Mouse (Mus musculus) intestine, postnatal 0 days (tissue): Measurements from ENCODE around the gene D930007J09Rik. TPM values are rescaled to one million over a fixed set of nuclear protein-coding genes. Genes with fewer than 3 reads are reported as not detected.
A peak's percentile ranks its signal among the peaks of the same experiment; 100 is the strongest.

Experiments used
- ATAC-seq: fragments of 200-750 bp; cut with Nextera tagmentation; 2 replicates; pipeline ENCODE4 v1.8.0; 2017; ENCODE audit warnings: mild to moderate bottlenecking, moderate TSS enrichment, moderate library complexity
- H3K27ac ChIP-seq: fragments of 300-500 bp; sonication (generic); 2 replicates; pipeline ENCODE4 v1.5.1; 2014; ENCODE audit warnings: mild to moderate bottlenecking, low read depth, low read length, moderate library complexity
- H3K27me3 ChIP-seq: fragments of 300-500 bp; sonication (generic); replicated peaks from 2 replicates; pipeline ENCODE4 v1.6.1; 2014; ENCODE audit warnings: low read length, mixed read lengths; ENCODE audit not compliant: control insufficient read depth, insufficient read depth
- H3K36me3 ChIP-seq: fragments of 300-500 bp; sonication (generic); 2 replicates; pipeline ENCODE4 v1.6.1; 2014; ENCODE audit warnings: mild to moderate bottlenecking, moderate library complexity; ENCODE audit not compliant: control insufficient read depth, insufficient read depth
- H3K4me1 ChIP-seq: fragments of 300-500 bp; sonication (generic); replicated peaks from 2 replicates; pipeline ENCODE4 v1.6.1; 2014; ENCODE audit warnings: antibody characterized with exemption, low read length, mixed read lengths; ENCODE audit not compliant: control insufficient read depth, insufficient read depth
- H3K4me2 ChIP-seq: fragments of 300-500 bp; sonication (generic); replicated peaks from 2 replicates; pipeline ENCODE4 v1.6.1; 2014; ENCODE audit warnings: low read depth, mild to moderate bottlenecking, moderate library complexity
- H3K4me3 ChIP-seq: fragments of 300-500 bp; sonication (generic); 2 replicates; pipeline ENCODE4 v1.5.1; 2014; ENCODE audit warnings: low read depth, low read length
- H3K9ac ChIP-seq: fragments of 300-500 bp; sonication (generic); 2 replicates; pipeline ENCODE4 v1.6.1; 2014; ENCODE audit warnings: mild to moderate bottlenecking, low read depth, low read length
- H3K9me3 ChIP-seq: fragments of 300-500 bp; sonication (generic); 2 replicates; pipeline ENCODE4 v1.6.1; 2016; ENCODE audit warnings: mixed run types; ENCODE audit not compliant: control insufficient read depth
- CTCF ChIP-seq: sonication (generic); IDR thresholded peaks from 2 replicates; pipeline ENCODE4 v1.5.1; 2016; ENCODE audit warnings: low read depth, mild to moderate bottlenecking, control low read depth, antibody characterized with exemption, moderate library complexity
- WGBS: fragments of 180-500 bp; shearing (Covaris S2); extraction: QIAGEN DNeasy Blood & Tissue Kit; methylation state at CpG from one replicate; pipeline ENCODE4 v1.1.7; 2014; 5-methylcytosine and 5-hydroxymethylcytosine counted together
- polyA plus RNA-seq: library from polyadenylated mRNA; unstranded; fragments of >200 nt; fragmentation: Nextera tagmentation; extraction: Ambion mirVana; gene quantifications from 2 replicates; pipeline ENCODE4 v1.2.1, GENCODE M21; 2015

D930007J09Rik gene
- polyA plus RNA-seq, 1 experiment from 2014 or later = not detected

- WGBS = 40% methylated on average over 3 of the region's 3 CpGs
- ATAC-seq = peak; percentile 72
- Histone ChIP-seq H3K4me1 (no peaks in the 10 kb centered on the region; the same call in 1 of the 2 replicates), H3K36me3 (no peaks in the 10 kb centered on the region), H3K27ac (peak overlapping the region; percentile 51), H3K27me3 (no peaks in the 10 kb centered on the region), H3K9me3 (no peaks in the 10 kb centered on the region), H3K9ac (no peak overlapping the region), H3K4me2 (peak overlapping the region; percentile 30; the same call in 1 of the 2 replicates), H3K4me3 (no peak overlapping the region)
- TF ChIP-seq CTCF = no peak
Observed at GRCm38 (mm10) chr13:32831505-32832273, 29.0 kb upstream of the D930007J09Rik start.

- ATAC-seq = no peak
- WGBS = 60% methylated on average over 4 of the region's 4 CpGs
Observed at GRCm38 (mm10) chr13:32828886-32829285, 26.2 kb upstream of the D930007J09Rik start.

GRCm38 (mm10) chr13:32827951-32828350 lies 25.3 kb upstream of the D930007J09Rik start:
- Histone ChIP-seq H3K4me3 (no peak overlapping the region), H3K4me2 (no peak overlapping the region), H3K27ac (no peak overlapping the region), H3K9me3 (no peaks in the 10 kb centered on the region), H3K36me3 (no peaks in the 10 kb centered on the region), H3K9ac (no peak overlapping the region), H3K27me3 (no peaks in the 10 kb centered on the region), H3K4me1 (no peaks in the 10 kb centered on the region; the same call in 1 of the 2 replicates)
- peak; percentile 37 for ATAC-seq
- 39% methylated on average over 4 of the region's 4 CpGs for WGBS
- peak; percentile 90 for TF ChIP-seq CTCF

More at GRCm38 (mm10) chr13:32828886-32829285, 26.2 kb upstream of the D930007J09Rik start:
- Histone ChIP-seq H3K4me3 (no peak overlapping the region), H3K27ac (no peak overlapping the region), H3K4me1 (no peaks in the 10 kb centered on the region; the same call in 1 of the 2 replicates), H3K27me3 (no peaks in the 10 kb centered on the region), H3K4me2 (no peak overlapping the region), H3K9ac (no peak overlapping the region), H3K9me3 (no peaks in the 10 kb centered on the region), H3K36me3 (no peaks in the 10 kb centered on the region)
- TF ChIP-seq CTCF = no peak

GRCm38 (mm10) chr13:32827111-32827822 lies 24.6 kb upstream of the D930007J09Rik start:
- peak; percentile 54 for TF ChIP-seq CTCF
- WGBS = 71% methylated on average over 3 of the region's 3 CpGs
- Histone ChIP-seq H3K36me3 (no peaks in the 10 kb centered on the region), H3K27me3 (no peaks in the 10 kb centered on the region), H3K4me2 (no peak overlapping the region), H3K9ac (no peak overlapping the region), H3K4me3 (no peak overlapping the region), H3K9me3 (no peaks in the 10 kb centered on the region), H3K4me1 (no peaks in the 10 kb centered on the region; the same call in 1 of the 2 replicates), H3K27ac (no peak overlapping the region)
- ATAC-seq = no peak

GRCm38 (mm10) chr13:32825546-32825945 lies 22.9 kb upstream of the D930007J09Rik start:
- H3K9me3 ChIP-seq = no peaks in the 10 kb centered on the region
- no peaks in the 10 kb centered on the region for H3K4me1 ChIP-seq
- H3K27me3 ChIP-seq = no peaks in the 10 kb centered on the region
- H3K4me2 ChIP-seq = no peak overlapping the region
- peaks cover 13% of the 10 kb centered on the region for H3K36me3 ChIP-seq
- H3K27ac ChIP-seq = no peak overlapping the region
- no peak overlapping the region for H3K9ac ChIP-seq
- 91% methylated on average over 8 of the region's 8 CpGs for WGBS
- H3K4me3 ChIP-seq = no peak overlapping the region
- ATAC-seq = no peak
- TF ChIP-seq CTCF = no peak
